Mouse (Mus musculus): ENCODE measurements around the gene Kti12. TPM values are rescaled to one million over a fixed set of nuclear protein-coding genes. Genes with fewer than 3 reads are reported as not detected.

Gene Kti12
- 23.5 TPM for polyA plus RNA-seq (2017; shearing (Covaris generic))

GRCm38 (mm10) chr4:108847715-108848504, at the start of gene Kti12:
TSS of gene Kti12 (plus strand) at chr4:108847785.

GRCm38 (mm10) chr4:108832916-108833827, 14.4 kb upstream of the Kti12 start, which contains the start of gene Btf3l4:
TSS of gene Btf3l4 (minus strand) at chr4:108833614.

GRCm38 (mm10) chr4:108834115-108834970, 13.2 kb upstream of the Kti12 start, which contains the start of gene Txndc12:
TSS of gene Txndc12 (plus strand) at chr4:108834601.

GRCm38 (mm10) chr4:108848505-108848848, 892 bp downstream of the Kti12 start, which contains the start of gene A730015C16Rik:
TSS of gene A730015C16Rik (minus strand) at chr4:108848619.

GRCm38 (mm10) chr4:108878963-108879822, 31.6 kb downstream of the Kti12 start, which contains the start of gene Rab3b:
TSS of gene Rab3b (plus strand) at chr4:108879063.

Other genes starting within 250 kb of the Kti12 start
- gene Cc2d1b, start 227.8 kb upstream of the Kti12 start, polyA plus RNA-seq (2017; shearing (Covaris generic)) = 92.7 TPM
- gene 3110021N24Rik, start 128.1 kb upstream of the Kti12 start, polyA plus RNA-seq (2017; shearing (Covaris generic)) = not detected
- 0.13 TPM for gene Zfyve9, start 67.0 kb upstream of the Kti12 start, polyA plus RNA-seq (2017; shearing (Covaris generic))
- gene Btf3l4, start 14.2 kb upstream of the Kti12 start, polyA plus RNA-seq (2017; shearing (Covaris generic)) = 60.0 TPM
- gene Txndc12, start 13.2 kb upstream of the Kti12 start, polyA plus RNA-seq (2017; shearing (Covaris generic)) = 33.6 TPM
- gene A730015C16Rik, start 834 bp downstream of the Kti12 start, polyA plus RNA-seq (2017; shearing (Covaris generic)) = 0.50 TPM
- 0.45 TPM for gene Rab3b, start 31.3 kb downstream of the Kti12 start, polyA plus RNA-seq (2017; shearing (Covaris generic))
- gene Nrd1, start 152.9 kb downstream of the Kti12 start, polyA plus RNA-seq (2017; shearing (Covaris generic)) = 128 TPM

Data from activated CD4-positive, CD25-positive, alpha-beta regulatory T cell, adult 9 weeks (primary cell).